Comparison of ENCODE assay signal across 7 mouse cellular contexts in genomic region chr4:134624109-134624862, GRCm38 (mm10).
DNase-seq lines count a peak whose midpoint lies in the region; ATAC-seq and TF ChIP-seq lines count a peak whose summit lies in the region.

No protein-coding gene starts in this region.

- DNase-seq in testis, postnatal 14 days (ENCODE audit: low spot score), result no peak
- peak; percentile 77 to 81 for DNase-seq in heart, postnatal 10 days

- no peak overlapping the region for H3K9ac ChIP-seq in forebrain, embryonic 15.5 days (replicated peaks)
- H3K9ac ChIP-seq in limb, embryonic 12.5 days (replicated peaks), result peak overlapping the region; percentile 38; the same call in 1 of the 2 replicates
- peak overlapping the region; percentile 53 for H3K9ac ChIP-seq in neural tube, embryonic 13.5 days

- no peaks in the 10 kb centered on the region for H3K9me3 ChIP-seq in forebrain, embryonic 15.5 days
- no peaks in the 10 kb centered on the region for H3K9me3 ChIP-seq in limb, embryonic 12.5 days
- no peaks in the 10 kb centered on the region for H3K9me3 ChIP-seq in neural tube, embryonic 13.5 days

- peak; percentile 43 for ATAC-seq in forebrain, embryonic 15.5 days (replicated peaks)
- ATAC-seq in limb, embryonic 12.5 days (ENCODE audit: insufficient number of reproducible peaks, insufficient read depth, low FRiP score, low TSS enrichment, low read depth), result no peak
- peak; percentile 54 for ATAC-seq in neural tube, embryonic 13.5 days (ENCODE audit: low read depth)
- no peak for ATAC-seq in CD4-positive, CD25-positive, alpha-beta regulatory T cell, adult 4 months

- intact Hi-C loops in heart, postnatal 10 days (cut with DNase I), result no loop called here

- H3K4me3 ChIP-seq in testis, adult 2 months (ENCODE audit: control insufficient read depth, low read depth, low read length), result no peak overlapping the region
- no peak overlapping the region for H3K4me3 ChIP-seq in forebrain, embryonic 15.5 days
- H3K4me3 ChIP-seq in limb, embryonic 12.5 days (replicated peaks), result no peak overlapping the region
- H3K4me3 ChIP-seq in neural tube, embryonic 13.5 days, result no peak overlapping the region

- no peaks in the 10 kb centered on the region for H3K4me1 ChIP-seq in testis, adult 2 months (ENCODE audit: control insufficient read depth, insufficient read depth, low read length)
- peaks cover 21% of the 10 kb centered on the region for H3K4me1 ChIP-seq in forebrain, embryonic 15.5 days
- H3K4me1 ChIP-seq in limb, embryonic 12.5 days (replicated peaks), result peaks cover 10% of the 10 kb centered on the region
- peaks cover 41% of the 10 kb centered on the region for H3K4me1 ChIP-seq in neural tube, embryonic 13.5 days (replicated peaks)

- H3K36me3 ChIP-seq in testis, adult 2 months (ENCODE audit: control insufficient read depth, insufficient read depth, low read length), result no peaks in the 10 kb centered on the region
- H3K36me3 ChIP-seq in forebrain, embryonic 15.5 days, result no peaks in the 10 kb centered on the region
- H3K36me3 ChIP-seq in limb, embryonic 12.5 days, result no peaks in the 10 kb centered on the region
- H3K36me3 ChIP-seq in neural tube, embryonic 13.5 days, result no peaks in the 10 kb centered on the region

- WGBS in forebrain, embryonic 15.5 days, result 34% methylated on average over 14 of the region's 14 CpGs
- 35% methylated on average over 14 of the region's 14 CpGs for WGBS in limb, embryonic 12.5 days
- WGBS in neural tube, embryonic 13.5 days, result 33% methylated on average over 14 of the region's 14 CpGs

- H3K27me3 ChIP-seq in testis, adult 2 months (ENCODE audit: control insufficient read depth, insufficient read depth, low read length), result no peaks in the 10 kb centered on the region
- no peaks in the 10 kb centered on the region for H3K27me3 ChIP-seq in forebrain, embryonic 15.5 days
- H3K27me3 ChIP-seq in limb, embryonic 12.5 days, result peaks cover 3% of the 10 kb centered on the region
- H3K27me3 ChIP-seq in neural tube, embryonic 13.5 days, result no peaks in the 10 kb centered on the region

- TF ChIP-seq POLR2A in testis, adult 2 months (IDR thresholded peaks at IDR 0.05; ENCODE audit: control insufficient read depth, low read depth, low read length), result no peak

- no peak for TF ChIP-seq CTCF in testis, adult 2 months (IDR thresholded peaks at IDR 0.05; ENCODE audit: control insufficient read depth, insufficient read depth, insufficient replicate concordance, low read depth, low read length)

- no peak overlapping the region for H3K4me2 ChIP-seq in forebrain, embryonic 15.5 days (replicated peaks)
- H3K4me2 ChIP-seq in limb, embryonic 12.5 days, result no peak overlapping the region
- H3K4me2 ChIP-seq in neural tube, embryonic 13.5 days, result no peak overlapping the region

- peak overlapping the region; percentile 23; the same call in 1 of the 2 replicates for H3K27ac ChIP-seq in testis, adult 2 months (ENCODE audit: control insufficient read depth, insufficient read depth, low read depth, low read length)
- H3K27ac ChIP-seq in forebrain, embryonic 15.5 days (replicated peaks), result peak overlapping the region; percentile 72
- H3K27ac ChIP-seq in limb, embryonic 12.5 days, result no peak overlapping the region; the same call in 1 of the 2 replicates
- peak overlapping the region; percentile 83 for H3K27ac ChIP-seq in neural tube, embryonic 13.5 days (replicated peaks)

Comparison
In these comparisons a context has a peak if more than half of its experiments do, and no peak if none do; other contexts are left out.
1. ATAC-seq: peak in forebrain, embryonic 15.5 days (single experiment) and neural tube, embryonic 13.5 days (single experiment); none in limb, embryonic 12.5 days (single experiment) and CD4-positive, CD25-positive, alpha-beta regulatory T cell, adult 4 months (single experiment).